Mouse (Mus musculus): ENCODE data around the gene Cd63. TPM values are rescaled to one million over a fixed set of nuclear protein-coding genes. Genes with fewer than 3 reads are reported as not detected.
A peak's percentile ranks its signal among the peaks of the same experiment; 100 is the strongest.

Cd63 gene
- polyA plus RNA-seq, 1 experiment, result 130 TPM

GRCm38 (mm10) chr10:128891296-128892094 lies 9.3 kb upstream of the Cd63 start, which contains the start of gene Gdf11:
Gdf11 (minus strand) TSS chr10:128891718.
- peak within 1 kb of the TSS; percentile 34 for H3K9ac ChIP-seq (ENCODE audit: low read depth, poor library complexity, severe bottlenecking)
- no peak within 1 kb of the TSS for H3K27ac ChIP-seq (ENCODE audit: insufficient read depth, low read length)
- no peaks in the 10 kb centered on the region; the same call in 1 of the 2 replicates for H3K27me3 ChIP-seq (ENCODE audit: control insufficient read depth, insufficient read depth, low read length, poor library complexity, severe bottlenecking)

GRCm38 (mm10) chr10:128892246-128892645 lies 8.5 kb upstream of the Cd63 start:
- Histone ChIP-seq H3K4me1 (ENCODE audit: control insufficient read depth, insufficient read depth, low read length) (peaks cover 3% of the 10 kb centered on the region), H3K4me3 (ENCODE audit: low read depth, low read length) (peak overlapping the region; percentile 16; the same call in 1 of the 2 replicates), H3K9ac (ENCODE audit: low read depth, poor library complexity, severe bottlenecking) (no peak overlapping the region; the same call in 1 of the 2 replicates), H3K27me3 (ENCODE audit: control insufficient read depth, insufficient read depth, low read length, poor library complexity, severe bottlenecking) (no peaks in the 10 kb centered on the region; the same call in 1 of the 2 replicates), H3K36me3 (ENCODE audit: control insufficient read depth, insufficient read depth, low read length, poor library complexity, severe bottlenecking) (no peaks in the 10 kb centered on the region), H3K9me3 (replicated peaks; ENCODE audit: control insufficient read depth, insufficient read depth, low read length, poor library complexity, severe bottlenecking) (no peaks in the 10 kb centered on the region), H3K27ac (ENCODE audit: insufficient read depth, low read length) (no peak overlapping the region)
- TF ChIP-seq CTCF (IDR thresholded peaks at IDR 0.05; ENCODE audit: low read depth, low read length) (no peak), EP300 (IDR thresholded peaks at IDR 0.05; ENCODE audit: insufficient read depth, low read depth, low read length) (no peak), POLR2A (IDR thresholded peaks at IDR 0.05; ENCODE audit: insufficient read depth, low read length) (no peak)

More at GRCm38 (mm10) chr10:128891296-128892094, 9.3 kb upstream of the Cd63 start, which contains the start of gene Gdf11:
- Histone ChIP-seq H3K4me3 (ENCODE audit: low read depth, low read length) (peak within 1 kb of the TSS; percentile 79), H3K9me3 (replicated peaks; ENCODE audit: control insufficient read depth, insufficient read depth, low read length, poor library complexity, severe bottlenecking) (no peaks in the 10 kb centered on the region), H3K36me3 (ENCODE audit: control insufficient read depth, insufficient read depth, low read length, poor library complexity, severe bottlenecking) (no peaks in the 10 kb centered on the region), H3K4me1 (ENCODE audit: control insufficient read depth, insufficient read depth, low read length) (peaks cover 3% of the 10 kb centered on the region)
- TF ChIP-seq EP300 (IDR thresholded peaks at IDR 0.05; ENCODE audit: insufficient read depth, low read depth, low read length), result no peak
- TF ChIP-seq CTCF (IDR thresholded peaks at IDR 0.05; ENCODE audit: low read depth, low read length), result no peak
- no peak for TF ChIP-seq POLR2A (IDR thresholded peaks at IDR 0.05; ENCODE audit: insufficient read depth, low read length)

- TF ChIP-seq EP300 (IDR thresholded peaks at IDR 0.05; ENCODE audit: insufficient read depth, low read depth, low read length) (no peak), CTCF (IDR thresholded peaks at IDR 0.05; ENCODE audit: low read depth, low read length) (peak; percentile 7), POLR2A (IDR thresholded peaks at IDR 0.05; ENCODE audit: insufficient read depth, low read length) (no peak)
- Histone ChIP-seq H3K27me3 (ENCODE audit: control insufficient read depth, insufficient read depth, low read length, poor library complexity, severe bottlenecking) (no peaks in the 10 kb centered on the region; the same call in 1 of the 2 replicates), H3K36me3 (ENCODE audit: control insufficient read depth, insufficient read depth, low read length, poor library complexity, severe bottlenecking) (no peaks in the 10 kb centered on the region), H3K9me3 (replicated peaks; ENCODE audit: control insufficient read depth, insufficient read depth, low read length, poor library complexity, severe bottlenecking) (no peaks in the 10 kb centered on the region), H3K4me3 (ENCODE audit: low read depth, low read length) (peak overlapping the region; percentile 52; the same call in 1 of the 2 replicates), H3K4me1 (ENCODE audit: control insufficient read depth, insufficient read depth, low read length) (peaks cover 3% of the 10 kb centered on the region), H3K27ac (ENCODE audit: insufficient read depth, low read length) (no peak overlapping the region), H3K9ac (ENCODE audit: low read depth, poor library complexity, severe bottlenecking) (no peak overlapping the region)
These were observed 5.4 kb upstream of the Cd63 start for GRCm38 (mm10) chr10:128895437-128895836.

DNA sequence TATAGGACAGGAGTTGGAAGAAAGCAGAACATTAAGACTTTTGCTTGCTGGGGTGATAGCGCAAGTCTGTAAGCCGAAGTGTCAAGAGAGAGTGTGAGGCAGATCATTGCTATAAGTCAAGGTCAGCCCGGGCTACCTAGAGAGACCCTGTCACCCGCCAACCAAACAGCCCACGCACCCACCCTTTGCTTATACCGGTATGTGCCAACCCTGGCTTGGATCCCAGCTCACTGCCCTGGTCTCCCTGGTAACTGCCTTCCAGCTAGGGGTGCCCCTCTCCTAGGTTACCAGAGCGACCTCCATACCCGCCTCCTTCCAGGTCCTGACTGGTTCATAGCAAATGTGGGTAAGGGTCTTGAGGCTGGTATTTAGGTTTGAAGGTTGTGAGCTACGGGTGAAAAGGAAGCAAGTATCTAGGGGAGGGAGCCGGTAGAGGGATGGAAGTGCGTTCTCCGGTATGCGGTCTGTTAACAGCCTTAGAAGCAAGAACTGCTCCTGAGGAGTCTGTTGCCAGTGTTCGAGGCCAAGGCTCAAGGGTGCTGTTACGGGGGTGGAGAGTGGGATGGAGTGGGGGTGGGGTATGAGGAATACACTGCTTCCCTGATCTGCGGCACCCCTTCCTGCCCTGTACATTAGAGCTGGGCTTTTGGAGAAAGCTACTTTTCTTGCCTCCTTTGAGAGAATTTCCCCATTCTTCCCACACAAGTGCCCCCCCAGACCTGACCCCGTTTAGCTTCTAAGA lies 4.7 kb upstream of the Cd63 start:
- H3K9ac ChIP-seq (ENCODE audit: low read depth, poor library complexity, severe bottlenecking), result 0 out of 2 replicates have a peak overlapping the region, but pooled peaks have one; percentile 24
- H3K4me1 ChIP-seq (ENCODE audit: control insufficient read depth, insufficient read depth, low read length), result peaks cover 3% of the 10 kb centered on the region
- H3K27me3 ChIP-seq (ENCODE audit: control insufficient read depth, insufficient read depth, low read length, poor library complexity, severe bottlenecking), result no peaks in the 10 kb centered on the region; the same call in 1 of the 2 replicates
- H3K4me3 ChIP-seq (ENCODE audit: low read depth, low read length), result peak overlapping the region; percentile 52
- H3K36me3 ChIP-seq (ENCODE audit: control insufficient read depth, insufficient read depth, low read length, poor library complexity, severe bottlenecking), result no peaks in the 10 kb centered on the region
- TF ChIP-seq EP300 (IDR thresholded peaks at IDR 0.05; ENCODE audit: insufficient read depth, low read depth, low read length), result no peak
- no peak for TF ChIP-seq POLR2A (IDR thresholded peaks at IDR 0.05; ENCODE audit: insufficient read depth, low read length)
- no peak for TF ChIP-seq CTCF (IDR thresholded peaks at IDR 0.05; ENCODE audit: low read depth, low read length)
- no peak overlapping the region for H3K27ac ChIP-seq (ENCODE audit: insufficient read depth, low read length)
- H3K9me3 ChIP-seq (replicated peaks; ENCODE audit: control insufficient read depth, insufficient read depth, low read length, poor library complexity, severe bottlenecking), result no peaks in the 10 kb centered on the region

- H3K4me1 ChIP-seq (ENCODE audit: control insufficient read depth, insufficient read depth, low read length), result peaks cover 3% of the 10 kb centered on the region
- no peak overlapping the region for H3K4me3 ChIP-seq (ENCODE audit: low read depth, low read length)
- no peak overlapping the region for H3K9ac ChIP-seq (ENCODE audit: low read depth, poor library complexity, severe bottlenecking)
- no peaks in the 10 kb centered on the region for H3K9me3 ChIP-seq (replicated peaks; ENCODE audit: control insufficient read depth, insufficient read depth, low read length, poor library complexity, severe bottlenecking)
- TF ChIP-seq POLR2A (IDR thresholded peaks at IDR 0.05; ENCODE audit: insufficient read depth, low read length), result no peak
- TF ChIP-seq EP300 (IDR thresholded peaks at IDR 0.05; ENCODE audit: insufficient read depth, low read depth, low read length), result no peak
- TF ChIP-seq CTCF (IDR thresholded peaks at IDR 0.05; ENCODE audit: low read depth, low read length), result no peak
- H3K36me3 ChIP-seq (ENCODE audit: control insufficient read depth, insufficient read depth, low read length, poor library complexity, severe bottlenecking), result no peaks in the 10 kb centered on the region
- H3K27ac ChIP-seq (ENCODE audit: insufficient read depth, low read length), result no peak overlapping the region
- no peaks in the 10 kb centered on the region; the same call in 1 of the 2 replicates for H3K27me3 ChIP-seq (ENCODE audit: control insufficient read depth, insufficient read depth, low read length, poor library complexity, severe bottlenecking)
These were observed 4.0 kb upstream of the Cd63 start for GRCm38 (mm10) chr10:128896807-128897206.

Measured in ES-Bruce4 (cell line).